Mouse (Mus musculus) cerebellum, adult 8-10 months (tissue): ENCODE measurements around the gene Gpatch8.

Source experiments
- DNase-seq: peaks from one replicate; pipeline ENCODE4 v3.0.0; 2022

Gpatch8 gene

DNA sequence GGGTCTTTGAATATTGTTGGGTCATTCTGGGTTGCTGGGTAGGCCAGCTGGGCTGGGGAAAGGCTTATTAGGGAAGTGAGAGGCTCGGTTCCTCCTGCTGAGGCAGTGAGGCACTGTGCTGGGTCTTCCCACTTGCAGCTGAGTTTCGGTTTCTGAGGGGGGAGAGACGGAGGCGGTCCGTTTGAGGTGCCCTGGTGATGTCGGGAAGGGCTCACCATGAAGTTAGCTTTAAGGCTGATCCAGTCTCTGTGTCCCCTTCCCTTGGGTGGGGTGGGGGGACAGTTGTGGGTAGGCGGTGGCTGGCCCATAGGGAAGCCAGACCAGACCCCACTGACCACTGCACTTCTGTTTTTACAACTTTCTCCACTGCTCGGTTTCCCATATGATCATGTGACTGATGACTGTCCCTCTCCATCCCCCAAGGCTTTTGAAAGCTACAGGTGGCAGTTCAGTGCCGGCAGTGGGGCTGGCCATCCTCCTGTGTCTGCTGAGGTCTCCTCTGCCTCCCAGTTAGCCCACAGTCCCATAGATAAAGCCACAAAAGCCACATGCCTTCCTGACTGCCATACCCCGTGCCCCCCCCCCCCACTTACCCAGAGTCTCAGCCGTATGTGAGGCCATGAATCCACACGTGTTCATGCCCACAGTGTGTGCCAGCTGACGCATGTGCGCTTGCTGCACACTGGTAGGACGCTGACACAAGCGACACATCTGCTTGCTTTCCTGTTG, 123.9 kb downstream of the Gpatch8 start:
- peak; percentile 30 for DNase-seq

DNA sequence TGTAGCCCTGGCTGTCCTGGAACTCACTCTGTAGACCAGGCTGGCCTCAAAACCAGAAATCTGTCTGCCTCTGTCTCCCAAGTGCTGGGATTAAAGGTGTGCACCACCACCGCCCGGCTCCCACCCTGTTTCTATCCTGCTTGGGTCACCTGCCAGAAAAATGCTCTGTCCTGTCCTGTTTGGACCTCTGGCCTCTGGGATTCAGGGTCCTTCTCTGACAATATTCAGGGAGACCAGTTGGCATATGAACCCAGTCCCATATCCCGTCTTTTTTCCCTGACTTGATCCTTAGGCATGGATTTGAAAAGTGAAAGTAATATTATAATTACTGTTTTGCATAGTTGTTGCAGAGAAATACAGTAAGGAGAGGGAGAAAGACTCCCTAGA, 124.5 kb downstream of the Gpatch8 start:
- peak; percentile 23 for DNase-seq

DNA sequence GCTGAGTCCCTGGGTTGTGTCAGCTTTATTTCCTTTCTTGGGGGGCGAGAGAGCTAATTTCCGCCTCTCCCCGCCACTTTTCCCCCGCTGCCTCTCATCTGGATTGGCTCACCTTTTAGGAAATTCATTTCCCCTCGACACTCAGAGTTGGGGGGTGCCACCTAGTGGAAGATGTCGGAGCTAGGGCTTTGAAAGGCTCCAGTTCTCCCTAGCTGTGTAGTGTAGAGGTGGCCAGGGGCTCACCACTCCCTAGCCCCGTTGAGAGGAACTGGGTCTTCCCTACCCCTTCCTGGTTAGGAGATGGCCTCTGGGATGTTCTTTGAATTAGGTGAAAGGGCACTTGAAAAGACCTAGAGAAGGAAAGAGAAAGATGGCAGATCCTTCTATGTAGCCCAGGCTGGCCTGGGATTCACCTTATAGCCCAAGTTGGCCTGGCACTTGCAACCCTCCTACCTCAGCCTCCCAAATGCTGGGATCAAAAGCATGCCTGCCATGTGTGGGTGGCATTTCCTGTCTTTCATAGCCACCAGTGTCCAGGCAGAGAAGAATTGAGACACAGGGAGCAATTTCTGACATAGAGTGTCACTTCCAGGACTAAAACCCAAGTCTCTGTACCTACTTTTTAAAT, 125.1 kb downstream of the Gpatch8 start:
- peak; percentile 83 for DNase-seq

DNA sequence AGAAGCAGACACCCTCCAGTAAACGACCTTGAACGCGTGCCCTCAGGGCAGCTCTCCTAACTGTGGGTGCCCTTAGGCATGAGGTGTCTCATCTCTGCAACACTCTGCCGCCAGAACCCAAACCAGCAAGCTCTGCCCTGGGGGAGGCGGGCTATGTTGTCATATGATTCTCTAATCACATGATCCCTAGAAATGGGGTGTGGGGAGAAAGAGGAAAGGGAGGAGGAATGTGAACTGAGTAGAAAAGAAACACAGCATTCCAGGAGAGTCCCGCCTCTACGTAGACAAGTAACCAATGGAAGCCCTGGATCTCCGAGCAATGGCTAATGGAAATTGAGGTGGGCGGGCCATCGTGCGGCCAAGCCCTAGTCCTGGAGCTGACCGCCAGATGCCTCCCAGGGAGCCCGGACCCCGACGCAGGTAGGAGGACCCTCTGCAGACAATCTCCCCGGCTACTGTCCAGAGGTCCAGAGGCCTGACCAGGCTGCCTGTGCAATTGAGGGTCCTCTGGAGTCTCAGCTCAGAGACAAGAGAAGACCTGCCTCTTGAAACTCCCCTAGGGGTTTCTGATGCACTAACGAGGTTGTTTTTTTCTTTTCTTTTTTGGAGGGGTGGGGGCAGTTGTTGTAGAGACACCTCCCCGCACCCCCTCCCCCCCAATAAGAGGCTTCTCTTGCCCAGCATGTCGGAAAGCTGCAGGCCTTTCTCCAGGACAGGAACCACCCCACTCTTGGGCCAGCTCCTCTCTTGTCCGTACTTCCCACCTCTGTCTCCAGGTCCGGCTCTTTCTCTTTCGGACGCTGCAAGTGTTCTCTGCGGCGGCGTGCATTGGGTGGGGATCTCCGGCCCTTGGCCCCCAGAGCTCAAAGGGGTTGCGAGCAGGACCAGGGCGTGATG, 125.8 kb downstream of the Gpatch8 start, which contains the start of gene Grn:
TSS of gene Grn (plus strand) at position 195 of the 897 bp plus-strand sequence.
- peak; percentile 87 for DNase-seq

DNA sequence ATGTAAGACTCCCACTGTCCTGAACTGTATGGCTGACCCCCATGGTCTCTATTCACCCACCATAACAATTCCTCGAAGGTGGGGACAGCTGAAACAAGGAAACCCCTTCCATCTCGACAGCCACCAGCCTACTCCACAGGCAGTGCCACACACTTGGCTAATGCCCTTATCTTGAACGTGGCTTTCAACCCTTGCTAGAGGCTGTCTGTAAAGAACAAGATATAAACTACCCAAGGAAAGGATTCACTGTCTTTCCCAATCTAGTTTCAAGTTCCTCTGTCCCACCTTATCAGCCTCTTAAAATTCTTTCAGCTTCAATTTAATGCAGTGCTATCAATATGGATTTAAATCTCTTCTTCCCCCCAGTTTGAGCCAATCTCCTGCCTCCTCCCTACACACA, 126.6 kb downstream of the Gpatch8 start:
- no peak for DNase-seq

DNA sequence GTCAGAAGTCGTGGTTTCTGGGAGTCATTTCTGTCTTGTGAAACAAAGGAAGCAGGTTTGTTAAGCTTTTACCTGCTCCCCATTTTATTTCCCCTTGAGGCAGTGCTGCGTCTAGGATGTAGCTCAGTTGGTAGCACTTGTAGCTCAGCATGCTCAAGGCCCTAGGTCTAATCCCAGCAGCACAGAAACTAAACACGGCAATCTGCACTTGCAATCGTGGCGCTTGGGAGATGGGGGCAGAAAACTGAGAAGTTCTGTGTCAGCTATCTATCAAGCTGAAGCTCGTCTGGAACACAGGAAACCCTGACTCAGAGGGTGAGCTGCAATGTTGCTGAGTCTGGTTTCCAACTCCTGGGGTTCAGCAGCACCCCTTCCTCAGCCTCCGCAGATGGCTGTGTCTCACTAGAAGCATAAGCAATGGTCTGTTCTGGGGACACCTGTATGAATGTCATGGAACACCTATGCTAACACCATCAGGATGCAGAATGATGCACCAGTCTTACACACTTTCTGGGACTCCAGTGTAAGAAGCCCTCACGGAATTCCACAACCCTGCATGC, 127.1 kb downstream of the Gpatch8 start:
- no peak for DNase-seq
